Mouse (Mus musculus): ENCODE data around the gene Ncapd3. TPM values are rescaled to one million over a fixed set of nuclear protein-coding genes. Genes with fewer than 3 reads are reported as not detected.

Gene Ncapd3
- total RNA-seq, 2 experiments from 2014 or later = 5.1 to 6.8 TPM

DNA sequence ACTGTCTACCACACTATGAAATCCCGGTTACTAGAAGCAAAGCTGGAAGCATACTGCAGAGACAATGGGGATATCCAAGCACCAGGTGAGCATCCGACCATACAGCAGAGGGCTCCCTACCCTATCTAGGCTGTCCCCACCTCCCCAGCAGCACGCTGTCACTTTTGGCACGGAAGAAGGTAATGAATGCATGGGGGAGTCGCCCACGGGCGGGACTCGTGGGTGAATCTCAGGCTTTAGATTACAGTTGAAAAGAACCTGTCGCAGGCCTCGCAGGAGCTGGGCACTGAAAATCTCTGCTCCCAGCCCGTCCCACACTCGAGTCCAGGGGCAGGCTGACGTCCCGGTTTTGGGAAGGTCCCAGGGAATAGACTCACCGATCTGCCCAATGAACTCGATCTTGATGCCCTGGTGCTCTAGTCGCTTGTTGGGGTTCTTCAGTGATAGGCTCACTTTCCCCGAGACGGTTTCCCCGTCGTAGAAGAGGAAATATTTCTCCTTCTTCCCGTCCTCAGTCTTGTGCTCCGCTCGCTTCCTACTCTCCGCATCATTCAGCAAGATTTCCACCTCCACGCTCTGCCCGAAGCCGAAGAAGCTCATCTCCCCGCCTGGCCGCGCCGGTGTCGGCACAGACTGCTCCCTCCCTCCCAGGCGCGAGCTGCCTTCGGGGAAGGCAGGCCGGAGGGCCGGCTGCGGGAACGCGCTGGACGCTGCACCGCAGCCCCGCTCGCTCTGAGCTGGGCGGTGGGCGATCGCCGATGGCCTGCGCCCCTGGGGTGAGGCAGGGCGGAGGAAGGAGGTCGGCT is 750 bp upstream of the Ncapd3 start:
- DNase-seq = peak; percentile 7
- intact Hi-C loops (cut with DNase I; ENCODE audit: low total_unique reads) = no loop called here

- peak; percentile 9 for DNase-seq
Measured at GRCm38 (mm10) chr9:27030763-27031100, 757 bp downstream of the Ncapd3 start.

DNA sequence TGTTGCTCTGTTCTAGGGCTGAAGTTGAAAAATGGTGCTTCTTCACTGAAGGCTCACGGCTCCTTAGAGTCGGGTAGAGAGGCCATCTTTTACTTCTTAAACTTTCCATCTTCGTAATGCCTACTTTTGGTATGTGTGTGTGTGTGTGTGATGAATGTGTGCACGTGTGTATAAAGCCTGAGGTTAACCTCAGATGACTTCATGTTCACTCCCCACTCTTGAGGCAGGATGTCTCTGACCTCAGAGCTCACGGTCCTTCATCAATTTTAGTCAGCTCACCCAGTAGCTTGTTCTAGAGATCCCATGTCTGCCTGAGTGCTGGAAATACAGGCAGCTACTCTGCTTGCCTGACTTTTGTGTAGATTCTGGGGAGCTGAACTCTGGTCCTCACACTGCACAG is 13.9 kb downstream of the Ncapd3 start:
- intact Hi-C loops (cut with DNase I; ENCODE audit: low total_unique reads) = no loop called here
- DNase-seq = no peak

More at GRCm38 (mm10) chr9:27030763-27031100, 757 bp downstream of the Ncapd3 start:
- intact Hi-C loops (cut with DNase I; ENCODE audit: low total_unique reads) = no loop called here

GRCm38 (mm10) chr9:27049492-27049891 is 19.5 kb downstream of the Ncapd3 start:
- DNase-seq = no peak
- intact Hi-C loops (cut with DNase I; ENCODE audit: low total_unique reads) = no loop called here

DNA sequence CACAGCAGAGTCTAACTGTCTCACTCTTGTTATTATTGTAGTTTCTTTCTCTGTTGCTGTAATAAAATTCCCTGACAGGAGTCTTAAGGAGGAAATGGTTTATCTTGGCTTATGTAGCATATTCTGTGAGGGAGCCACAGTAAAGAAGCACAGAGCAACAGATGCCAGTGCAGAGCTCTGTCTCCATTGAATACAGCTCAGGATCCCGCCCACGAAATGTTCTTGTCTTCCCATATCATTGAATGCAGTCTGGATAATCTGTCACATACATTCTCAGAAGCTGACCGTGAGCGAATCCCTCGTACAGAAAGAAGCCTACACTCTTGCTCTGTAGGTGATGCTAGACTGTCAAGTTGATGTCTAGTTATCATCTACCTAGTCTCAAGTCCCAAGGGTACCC is 28.4 kb downstream of the Ncapd3 start:
- DNase-seq = no peak
- intact Hi-C loops (cut with DNase I; ENCODE audit: low total_unique reads) = no loop called here

DNA sequence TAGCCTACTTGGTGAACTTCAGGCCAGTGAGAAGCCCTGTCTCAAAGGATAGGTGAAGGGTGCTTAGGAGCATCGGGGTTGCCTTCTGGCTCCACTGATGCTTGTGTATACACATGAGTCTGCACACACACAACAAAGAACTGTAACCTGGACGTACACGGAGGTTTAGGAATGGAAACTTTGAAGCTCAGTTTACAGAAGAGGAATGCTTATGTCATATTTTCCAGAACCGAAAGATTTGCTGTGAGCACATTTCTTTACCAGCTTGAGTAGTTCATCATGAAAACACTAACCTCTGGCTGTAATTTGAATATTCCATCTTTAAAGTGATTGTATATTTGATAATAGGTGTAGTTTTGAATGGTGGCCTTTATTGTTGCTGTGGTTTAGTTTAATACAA is 40.9 kb downstream of the Ncapd3 start:
- intact Hi-C loops (cut with DNase I; ENCODE audit: low total_unique reads) = loop anchor here (10.0 kb wide), 1 partner anchor 254 kb away; no protein-coding TSS in a partner anchor
- DNase-seq = no peak

GRCm38 (mm10) chr9:27074677-27075076 is 44.7 kb downstream of the Ncapd3 start:
- DNase-seq = no peak
- intact Hi-C loops (cut with DNase I; ENCODE audit: low total_unique reads) = loop anchor here (10.0 kb wide), 1 partner anchor 250 kb away; no protein-coding TSS in a partner anchor

DNA sequence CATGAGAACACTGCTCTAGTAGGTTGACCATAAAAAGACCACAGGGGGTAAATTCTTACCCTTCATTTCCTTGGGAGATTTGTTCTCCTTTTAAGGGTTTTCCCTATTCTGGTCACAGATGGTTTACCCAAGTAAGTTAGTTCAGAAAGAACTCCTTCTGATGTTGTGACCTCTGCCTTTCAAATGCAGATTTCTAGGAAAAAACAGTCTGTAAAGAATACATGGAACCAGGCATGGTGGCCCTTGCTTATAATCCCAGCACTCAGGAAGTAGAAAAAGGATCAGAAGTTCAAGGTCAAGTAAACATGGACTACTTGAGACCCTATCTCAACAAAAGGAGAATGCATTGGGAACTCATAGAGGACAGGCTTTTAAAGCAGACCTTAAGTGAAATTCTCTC is 45.8 kb downstream of the Ncapd3 start:
- DNase-seq = no peak
- intact Hi-C loops (cut with DNase I; ENCODE audit: low total_unique reads) = loop anchor here (10.0 kb wide), 1 partner anchor 249 kb away; no protein-coding TSS in a partner anchor

DNA sequence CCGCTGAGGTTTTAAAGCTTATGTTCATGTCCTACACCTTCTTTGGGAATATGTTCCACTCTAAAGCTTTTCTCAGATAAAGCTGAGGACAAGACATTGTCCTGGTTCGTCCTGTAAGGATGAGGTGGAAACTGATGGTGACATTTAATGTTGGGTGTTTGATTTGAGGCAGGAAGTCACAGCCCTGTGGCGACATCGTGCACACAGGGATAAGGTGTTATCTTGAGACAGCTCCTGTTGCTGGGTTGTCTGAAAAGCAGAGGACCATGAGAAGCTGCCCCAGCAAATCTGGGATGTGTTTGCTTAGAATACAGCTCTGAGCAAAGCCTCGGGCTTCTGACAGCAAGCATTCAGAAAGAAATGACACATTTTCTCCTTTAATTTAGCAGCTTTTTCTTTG is 56.3 kb downstream of the Ncapd3 start:
- no peak for DNase-seq
- intact Hi-C loops (cut with DNase I; ENCODE audit: low total_unique reads) = no loop called here

DNA sequence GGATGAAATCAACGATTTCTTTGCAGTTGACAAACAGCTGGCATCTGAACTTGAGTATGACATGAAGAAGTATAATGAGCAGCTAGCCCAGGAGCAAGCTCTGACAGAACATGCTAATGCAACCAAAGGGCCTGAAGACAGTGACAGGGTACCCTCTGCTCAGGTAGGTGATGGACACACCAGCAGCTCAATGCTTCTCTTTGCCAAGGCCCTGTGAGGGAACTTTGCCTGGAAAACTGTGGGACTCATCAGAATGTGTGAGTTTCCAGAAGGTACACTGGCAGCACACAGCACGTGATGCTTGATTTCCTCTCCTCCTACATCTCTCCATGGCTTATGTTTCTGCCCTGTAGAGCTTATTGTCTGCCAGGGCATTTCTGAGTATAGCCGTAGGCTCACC is 57.4 kb downstream of the Ncapd3 start:
- DNase-seq = no peak
- intact Hi-C loops (cut with DNase I; ENCODE audit: low total_unique reads) = no loop called here

- no peak for DNase-seq
- intact Hi-C loops (cut with DNase I; ENCODE audit: low total_unique reads) = no loop called here
Measured at GRCm38 (mm10) chr9:27090134-27090533, 60.2 kb downstream of the Ncapd3 start.

GRCm38 (mm10) chr9:27090801-27091775 is 61.1 kb downstream of the Ncapd3 start:
- intact Hi-C loops (cut with DNase I; ENCODE audit: low total_unique reads) = no loop called here

DNA sequence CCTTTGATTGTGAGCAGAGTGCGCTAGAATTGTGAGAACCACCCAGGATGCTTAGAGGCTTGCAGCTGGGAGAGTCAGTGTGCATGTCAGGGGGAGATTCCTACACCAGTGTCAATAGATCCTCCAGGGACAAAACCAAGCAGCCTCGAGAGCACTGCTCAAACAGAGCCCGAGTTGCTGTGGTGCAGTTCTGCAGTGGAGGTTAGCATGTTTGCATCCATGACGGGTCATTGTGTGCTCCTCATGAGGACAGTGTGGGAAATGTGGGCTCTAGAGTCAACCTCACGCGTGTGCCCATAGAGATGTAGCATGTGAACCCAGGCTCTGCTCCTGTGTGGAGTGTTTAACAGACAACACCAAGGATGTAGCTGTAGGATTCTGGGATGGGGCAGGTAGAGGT is 62.9 kb downstream of the Ncapd3 start:
- intact Hi-C loops (cut with DNase I; ENCODE audit: low total_unique reads) = no loop called here
- DNase-seq = no peak

More at GRCm38 (mm10) chr9:27090801-27091775, 61.1 kb downstream of the Ncapd3 start:
- no peak for DNase-seq

GRCm38 (mm10) chr9:27098092-27098491 is 68.1 kb downstream of the Ncapd3 start:
- intact Hi-C loops (cut with DNase I; ENCODE audit: low total_unique reads) = no loop called here
- DNase-seq = no peak

GRCm38 (mm10) chr9:27098557-27098956 is 68.6 kb downstream of the Ncapd3 start:
- intact Hi-C loops (cut with DNase I; ENCODE audit: low total_unique reads) = no loop called here
- DNase-seq = no peak

- intact Hi-C loops (cut with DNase I; ENCODE audit: low total_unique reads) = no loop called here
- DNase-seq = no peak
Measured at GRCm38 (mm10) chr9:27099474-27099873, 69.5 kb downstream of the Ncapd3 start.

DNA sequence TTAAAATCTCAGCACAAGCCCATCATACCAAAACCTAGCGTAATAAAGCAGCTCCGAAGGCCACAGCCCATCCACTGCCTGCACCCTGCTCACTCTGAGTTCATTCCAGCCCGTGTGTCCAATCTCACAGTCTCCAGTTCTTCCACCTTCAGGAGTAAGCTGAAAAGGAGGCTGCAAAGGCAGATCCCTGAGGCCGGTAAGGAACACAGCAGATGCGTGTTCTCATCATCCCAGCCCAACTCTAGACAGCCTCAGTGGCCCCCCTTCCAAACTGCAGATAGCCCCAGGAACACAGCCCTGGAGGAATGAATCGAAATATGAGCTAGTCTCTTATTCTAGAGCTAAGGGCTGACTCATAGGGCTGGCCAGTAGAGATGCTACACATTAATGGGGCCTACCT is 71.5 kb downstream of the Ncapd3 start:
- DNase-seq = no peak
- intact Hi-C loops (cut with DNase I; ENCODE audit: low total_unique reads) = loop anchor here (10.0 kb wide), 1 partner anchor 223 kb away; no protein-coding TSS in a partner anchor

DNA sequence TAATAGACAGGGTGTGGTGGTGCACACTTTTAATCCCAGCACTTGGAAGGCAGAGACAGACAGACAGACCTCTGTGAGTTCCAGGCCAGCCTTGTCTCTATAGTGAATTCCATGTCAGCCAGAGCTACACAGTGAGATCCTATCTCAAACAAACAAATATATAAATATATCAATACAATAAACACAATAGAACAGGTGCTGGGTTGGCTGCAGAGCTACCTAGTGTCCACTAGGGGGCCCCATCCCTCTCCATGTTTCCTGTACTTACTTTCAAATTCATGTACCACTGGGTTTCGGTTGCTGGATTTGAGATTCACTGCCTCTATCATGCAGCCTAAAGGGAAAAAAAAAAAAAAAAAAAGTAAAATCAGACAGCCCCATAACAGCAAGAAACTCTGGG is 76.1 kb downstream of the Ncapd3 start:
- intact Hi-C loops (cut with DNase I; ENCODE audit: low total_unique reads) = loop anchor here (5.0 to 10.0 kb wide), 2 partner anchors 66 to 219 kb away; no protein-coding TSS in a partner anchor
- DNase-seq = no peak

DNA sequence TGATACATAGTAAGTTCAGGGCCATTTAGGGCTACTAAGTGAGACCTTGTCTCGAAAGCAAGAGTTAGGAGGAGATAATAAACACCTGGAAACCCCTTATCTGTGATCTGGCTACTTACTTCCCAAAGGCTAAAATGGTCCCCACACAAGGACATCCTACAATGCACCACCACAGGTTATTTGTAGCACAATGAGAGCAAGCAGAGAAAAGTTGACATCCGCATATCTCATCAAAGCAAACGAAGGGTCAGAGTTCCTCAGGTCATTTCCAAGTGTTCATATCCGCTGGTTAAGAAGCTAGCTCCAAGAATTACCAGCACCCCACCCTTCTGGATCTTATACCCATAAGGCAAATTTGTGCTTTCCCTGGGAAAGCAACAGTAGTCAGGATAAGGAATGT is 78.5 kb downstream of the Ncapd3 start:
- intact Hi-C loops (cut with DNase I; ENCODE audit: low total_unique reads) = loop anchor here (5.0 to 10.0 kb wide), 2 partner anchors 64 to 216 kb away; no protein-coding TSS in a partner anchor
- DNase-seq = no peak
